Mouse (Mus musculus): ENCODE data around the gene Atp13a2. TPM values are rescaled to one million over a fixed set of nuclear protein-coding genes. Genes with fewer than 3 reads are reported as not detected.

Gene Atp13a2
- total and polyA plus RNA-seq, 2 experiments: 13.3 to 34.0 TPM

DNA sequence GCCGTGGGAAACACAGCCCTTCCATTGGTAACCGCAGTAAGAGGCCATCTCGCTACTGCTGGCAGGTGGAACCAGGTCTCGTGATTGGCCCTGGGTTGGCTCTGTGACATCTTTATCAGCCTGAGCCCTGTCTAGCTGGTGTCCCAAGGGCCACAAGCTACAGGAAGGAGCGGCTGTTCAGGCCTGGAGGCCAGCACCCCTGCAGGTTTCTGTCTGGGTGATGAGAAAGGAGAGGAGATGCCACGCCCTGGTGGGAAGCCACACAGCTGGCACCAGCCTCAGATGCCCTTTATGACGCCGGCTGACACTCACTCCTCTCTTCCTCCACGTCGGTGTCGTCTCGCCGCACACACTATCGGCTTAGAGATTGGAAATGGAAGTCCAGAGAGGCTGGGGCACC, 2.8 kb downstream of the Atp13a2 start:
- no peak for DNase-seq (ENCODE audit: extremely low read depth, low read depth, low spot score)
- H3K36me3 ChIP-seq (ENCODE audit: control insufficient read depth, insufficient read depth, low read length): no peaks in the 10 kb centered on the region
- H3K4me3 ChIP-seq (ENCODE audit: insufficient read depth, low read depth, low read length): no peak overlapping the region
- peaks cover 3% of the 10 kb centered on the region; the same call in 1 of the 2 replicates for H3K79me2 ChIP-seq (ENCODE audit: control insufficient read depth, insufficient read depth, low read length)
- H3K9ac ChIP-seq (ENCODE audit: low read depth, low read length): no peak overlapping the region
- H3K27me3 ChIP-seq (ENCODE audit: control insufficient read depth, insufficient read depth, low read length): no peaks in the 10 kb centered on the region
- no peaks in the 10 kb centered on the region for H3K4me1 ChIP-seq (ENCODE audit: control insufficient read depth, insufficient read depth, low read length)
- H3K27ac ChIP-seq (replicated peaks; ENCODE audit: insufficient read depth, low read depth, low read length): no peak overlapping the region
- no peak for TF ChIP-seq POLR2A (IDR thresholded peaks at IDR 0.05; ENCODE audit: extremely low read depth, insufficient read depth, low read length)
- no peak for TF ChIP-seq CTCF (IDR thresholded peaks at IDR 0.05; ENCODE audit: low read depth, low read length)
- 86% methylated on average over 14 of the region's 14 CpGs for whole genome bisulfite sequencing

DNA sequence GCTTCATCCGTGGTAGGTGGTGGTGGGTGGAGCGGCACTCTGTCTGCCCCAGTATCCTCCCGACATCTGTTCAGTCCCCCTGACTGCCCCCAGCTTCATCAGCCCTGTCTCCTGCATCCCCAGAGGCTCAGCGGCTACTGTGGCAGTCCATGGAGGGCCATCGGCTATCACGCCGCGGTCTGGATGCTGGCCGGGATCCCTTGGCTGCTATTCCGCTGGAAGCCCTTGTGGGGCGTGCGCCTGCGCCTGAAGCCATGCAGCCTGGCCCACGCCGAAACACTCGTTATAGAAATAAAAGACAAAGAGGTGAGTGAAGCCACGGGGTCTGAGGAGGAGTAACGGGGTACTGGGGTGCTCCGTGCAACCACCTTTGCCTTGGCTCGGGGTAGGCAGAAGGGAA, 5.5 kb downstream of the Atp13a2 start:
- H3K4me1 ChIP-seq (ENCODE audit: control insufficient read depth, insufficient read depth, low read length): no peaks in the 10 kb centered on the region
- no peak overlapping the region for H3K27ac ChIP-seq (replicated peaks; ENCODE audit: insufficient read depth, low read depth, low read length)
- 93% methylated on average over 20 of the region's 20 CpGs for WGBS
- H3K27me3 ChIP-seq (ENCODE audit: control insufficient read depth, insufficient read depth, low read length): no peaks in the 10 kb centered on the region
- H3K4me3 ChIP-seq (ENCODE audit: insufficient read depth, low read depth, low read length): no peak overlapping the region
- no peaks in the 10 kb centered on the region for H3K36me3 ChIP-seq (ENCODE audit: control insufficient read depth, insufficient read depth, low read length)
- no peak overlapping the region for H3K9ac ChIP-seq (ENCODE audit: low read depth, low read length)
- no peak for TF ChIP-seq POLR2A (IDR thresholded peaks at IDR 0.05; ENCODE audit: extremely low read depth, insufficient read depth, low read length)
- TF ChIP-seq CTCF (IDR thresholded peaks at IDR 0.05; ENCODE audit: low read depth, low read length): no peak
- DNase-seq (ENCODE audit: extremely low read depth, low read depth, low spot score): no peak
- H3K79me2 ChIP-seq (ENCODE audit: control insufficient read depth, insufficient read depth, low read length): no peaks in the 10 kb centered on the region; the same call in 1 of the 2 replicates

DNA sequence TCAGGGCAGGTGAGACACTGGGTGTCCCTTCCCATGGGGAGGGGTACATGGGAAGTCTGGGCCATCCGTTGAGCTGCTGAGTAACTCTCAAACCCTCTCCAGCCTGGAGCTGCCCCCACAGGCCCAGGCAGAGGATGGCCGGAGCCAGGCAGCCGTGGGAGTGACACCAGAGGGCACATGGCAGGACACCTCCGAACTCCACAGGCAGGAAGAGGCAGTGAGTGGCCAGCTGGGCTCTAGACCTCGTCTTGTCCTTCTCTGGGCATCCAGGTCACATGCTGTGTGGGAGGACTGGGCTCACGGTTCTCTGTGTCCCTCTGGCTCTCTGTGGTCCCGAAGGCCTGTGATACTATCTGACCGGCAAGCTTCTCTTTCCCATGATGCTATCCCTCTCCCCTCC, 7.2 kb downstream of the Atp13a2 start:
- no peak for DNase-seq (ENCODE audit: extremely low read depth, low read depth, low spot score)
- 90% methylated on average over 8 of the region's 8 CpGs for WGBS
- no peaks in the 10 kb centered on the region for H3K4me1 ChIP-seq (ENCODE audit: control insufficient read depth, insufficient read depth, low read length)
- no peaks in the 10 kb centered on the region; the same call in 1 of the 2 replicates for H3K79me2 ChIP-seq (ENCODE audit: control insufficient read depth, insufficient read depth, low read length)
- H3K36me3 ChIP-seq (ENCODE audit: control insufficient read depth, insufficient read depth, low read length): no peaks in the 10 kb centered on the region
- H3K4me3 ChIP-seq (ENCODE audit: insufficient read depth, low read depth, low read length): no peak overlapping the region
- H3K9ac ChIP-seq (ENCODE audit: low read depth, low read length): no peak overlapping the region
- H3K27ac ChIP-seq (replicated peaks; ENCODE audit: insufficient read depth, low read depth, low read length): no peak overlapping the region
- H3K27me3 ChIP-seq (ENCODE audit: control insufficient read depth, insufficient read depth, low read length): no peaks in the 10 kb centered on the region
- TF ChIP-seq POLR2A (IDR thresholded peaks at IDR 0.05; ENCODE audit: extremely low read depth, insufficient read depth, low read length): no peak
- TF ChIP-seq CTCF (IDR thresholded peaks at IDR 0.05; ENCODE audit: low read depth, low read length): no peak

DNA sequence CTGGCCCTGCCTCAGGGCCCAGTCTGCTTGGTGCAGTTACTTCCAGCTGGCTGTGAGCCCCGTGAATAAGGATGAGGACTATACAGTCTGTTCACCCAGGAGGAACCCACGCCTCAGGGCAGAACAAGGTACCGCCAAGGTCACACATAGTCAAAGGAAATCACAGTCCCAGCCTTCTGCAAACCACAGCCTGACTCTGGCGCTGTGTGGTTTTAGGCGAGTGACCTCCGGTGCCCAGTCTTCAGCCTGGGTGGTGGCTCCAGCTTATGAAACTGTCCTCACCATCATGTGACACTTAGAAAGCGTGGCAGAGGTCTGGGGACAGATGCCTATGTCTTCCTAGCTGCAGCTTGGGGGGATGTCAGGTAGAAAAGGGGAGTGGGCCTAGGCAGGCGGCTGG, 9.1 kb downstream of the Atp13a2 start:
- Histone ChIP-seq H3K27ac (replicated peaks; ENCODE audit: insufficient read depth, low read depth, low read length) (no peak overlapping the region), H3K36me3 (ENCODE audit: control insufficient read depth, insufficient read depth, low read length) (no peaks in the 10 kb centered on the region), H3K9ac (ENCODE audit: low read depth, low read length) (no peak overlapping the region), H3K27me3 (ENCODE audit: control insufficient read depth, insufficient read depth, low read length) (no peaks in the 10 kb centered on the region), H3K4me3 (ENCODE audit: insufficient read depth, low read depth, low read length) (no peak overlapping the region), H3K4me1 (ENCODE audit: control insufficient read depth, insufficient read depth, low read length) (no peaks in the 10 kb centered on the region), H3K79me2 (ENCODE audit: control insufficient read depth, insufficient read depth, low read length) (no peaks in the 10 kb centered on the region)
- TF ChIP-seq POLR2A (IDR thresholded peaks at IDR 0.05; ENCODE audit: extremely low read depth, insufficient read depth, low read length): no peak
- no peak for TF ChIP-seq CTCF (IDR thresholded peaks at IDR 0.05; ENCODE audit: low read depth, low read length)
- DNase-seq (ENCODE audit: extremely low read depth, low read depth, low spot score): no peak
- WGBS: 93% methylated on average over 8 of the region's 8 CpGs

DNA sequence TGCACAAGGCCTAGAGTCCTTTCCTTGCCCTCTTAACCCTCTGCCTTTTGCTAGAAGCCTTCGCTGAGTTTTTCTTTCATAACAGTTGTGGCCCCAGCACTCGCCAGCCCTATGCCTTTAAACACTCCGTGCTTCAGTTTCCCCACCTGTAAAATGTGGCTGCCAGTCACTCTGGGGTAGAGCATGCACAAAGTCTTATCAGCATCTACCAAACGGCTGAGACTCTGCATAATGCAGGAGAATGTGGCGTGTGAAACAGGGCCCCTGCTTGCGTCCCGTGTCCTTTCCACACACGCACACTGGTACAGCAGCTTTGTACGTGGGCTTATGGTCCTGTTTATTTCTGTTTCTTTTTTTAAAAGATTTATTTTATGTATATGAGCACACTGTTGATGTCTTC, 10.1 kb downstream of the Atp13a2 start:
- Histone ChIP-seq H3K4me3 (ENCODE audit: insufficient read depth, low read depth, low read length) (no peak overlapping the region), H3K27me3 (ENCODE audit: control insufficient read depth, insufficient read depth, low read length) (no peaks in the 10 kb centered on the region), H3K9ac (ENCODE audit: low read depth, low read length) (no peak overlapping the region), H3K27ac (replicated peaks; ENCODE audit: insufficient read depth, low read depth, low read length) (no peak overlapping the region), H3K79me2 (ENCODE audit: control insufficient read depth, insufficient read depth, low read length) (no peaks in the 10 kb centered on the region), H3K36me3 (ENCODE audit: control insufficient read depth, insufficient read depth, low read length) (no peaks in the 10 kb centered on the region), H3K4me1 (ENCODE audit: control insufficient read depth, insufficient read depth, low read length) (no peaks in the 10 kb centered on the region)
- WGBS: 96% methylated on average over 9 of the region's 9 CpGs
- TF ChIP-seq CTCF (IDR thresholded peaks at IDR 0.05; ENCODE audit: low read depth, low read length) (no peak), POLR2A (IDR thresholded peaks at IDR 0.05; ENCODE audit: extremely low read depth, insufficient read depth, low read length) (no peak)
- no peak for DNase-seq (ENCODE audit: extremely low read depth, low read depth, low spot score)

DNA sequence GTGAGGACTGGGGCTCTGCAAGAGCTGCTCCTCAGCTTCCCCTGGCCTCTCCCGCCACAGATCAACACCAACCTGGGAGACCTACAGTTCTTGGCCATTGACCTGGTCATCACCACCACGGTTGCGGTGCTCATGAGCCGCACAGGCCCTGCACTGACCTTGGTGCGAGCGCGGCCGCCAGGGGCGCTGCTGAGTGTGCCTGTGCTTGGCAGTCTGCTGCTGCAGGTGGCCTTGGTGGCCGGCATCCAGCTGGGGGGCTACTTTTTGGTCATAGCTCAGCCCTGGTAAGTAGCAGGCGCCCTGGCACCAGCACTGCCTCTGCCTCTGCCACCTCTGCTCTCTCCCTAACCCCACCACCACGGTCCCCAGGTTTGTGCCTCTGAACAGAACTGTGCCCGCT, 19.3 kb downstream of the Atp13a2 start:
- TF ChIP-seq POLR2A (IDR thresholded peaks at IDR 0.05; ENCODE audit: extremely low read depth, insufficient read depth, low read length) (no peak), CTCF (IDR thresholded peaks at IDR 0.05; ENCODE audit: low read depth, low read length) (peak; percentile 21; the same call in 1 of the 2 replicates)
- Histone ChIP-seq H3K36me3 (ENCODE audit: control insufficient read depth, insufficient read depth, low read length) (no peaks in the 10 kb centered on the region; the same call in 1 of the 2 replicates), H3K27ac (replicated peaks; ENCODE audit: insufficient read depth, low read depth, low read length) (no peak overlapping the region), H3K9ac (ENCODE audit: low read depth, low read length) (no peak overlapping the region), H3K4me3 (ENCODE audit: insufficient read depth, low read depth, low read length) (no peak overlapping the region), H3K79me2 (ENCODE audit: control insufficient read depth, insufficient read depth, low read length) (no peaks in the 10 kb centered on the region), H3K27me3 (ENCODE audit: control insufficient read depth, insufficient read depth, low read length) (no peaks in the 10 kb centered on the region), H3K4me1 (ENCODE audit: control insufficient read depth, insufficient read depth, low read length) (no peaks in the 10 kb centered on the region)
- 89% methylated on average over 13 of the region's 13 CpGs for WGBS
- no peak for DNase-seq (ENCODE audit: extremely low read depth, low read depth, low spot score)
